Mouse (Mus musculus): ENCODE data around the gene Sox1. TPM values are rescaled to one million over a fixed set of nuclear protein-coding genes. Genes with fewer than 3 reads are reported as not detected.
A peak's percentile ranks its signal among the peaks of the same experiment; 100 is the strongest.

Gene Sox1
- polyA plus RNA-seq, 1 experiment: 6.8 TPM

DNA sequence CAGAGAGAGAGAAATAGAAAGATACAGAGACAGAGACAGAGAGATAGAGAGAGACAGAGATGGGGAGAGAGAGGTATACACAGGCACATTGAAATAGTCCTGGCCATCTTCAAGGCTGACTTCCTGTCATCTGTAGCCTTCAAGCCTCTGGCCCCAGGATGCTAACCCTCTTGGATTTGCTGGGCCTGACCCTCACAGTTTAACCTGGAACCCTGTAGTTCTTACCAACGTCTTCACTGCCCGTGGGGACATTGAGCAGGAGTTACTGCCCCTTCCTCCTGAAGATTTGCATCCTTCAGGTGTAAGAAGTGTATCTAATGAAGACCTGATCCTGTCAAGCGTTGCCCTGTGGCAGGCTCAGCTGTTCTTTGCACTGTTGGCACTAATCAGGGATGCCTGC lies 14.0 kb upstream of the Sox1 start:
- H3K27ac ChIP-seq (ENCODE audit: insufficient read depth, low read length): no peak overlapping the region
- H3K4me3 ChIP-seq (ENCODE audit: insufficient read depth, low read length): no peak overlapping the region
- H3K4me1 ChIP-seq (ENCODE audit: control insufficient read depth, insufficient read depth, low read length): no peaks in the 10 kb centered on the region
- TF ChIP-seq CTCF (IDR thresholded peaks at IDR 0.05; ENCODE audit: extremely low read depth, insufficient read depth, low read length) (no peak), POLR2A (IDR thresholded peaks at IDR 0.05; ENCODE audit: extremely low read depth, insufficient read depth, low read length) (no peak)

DNA sequence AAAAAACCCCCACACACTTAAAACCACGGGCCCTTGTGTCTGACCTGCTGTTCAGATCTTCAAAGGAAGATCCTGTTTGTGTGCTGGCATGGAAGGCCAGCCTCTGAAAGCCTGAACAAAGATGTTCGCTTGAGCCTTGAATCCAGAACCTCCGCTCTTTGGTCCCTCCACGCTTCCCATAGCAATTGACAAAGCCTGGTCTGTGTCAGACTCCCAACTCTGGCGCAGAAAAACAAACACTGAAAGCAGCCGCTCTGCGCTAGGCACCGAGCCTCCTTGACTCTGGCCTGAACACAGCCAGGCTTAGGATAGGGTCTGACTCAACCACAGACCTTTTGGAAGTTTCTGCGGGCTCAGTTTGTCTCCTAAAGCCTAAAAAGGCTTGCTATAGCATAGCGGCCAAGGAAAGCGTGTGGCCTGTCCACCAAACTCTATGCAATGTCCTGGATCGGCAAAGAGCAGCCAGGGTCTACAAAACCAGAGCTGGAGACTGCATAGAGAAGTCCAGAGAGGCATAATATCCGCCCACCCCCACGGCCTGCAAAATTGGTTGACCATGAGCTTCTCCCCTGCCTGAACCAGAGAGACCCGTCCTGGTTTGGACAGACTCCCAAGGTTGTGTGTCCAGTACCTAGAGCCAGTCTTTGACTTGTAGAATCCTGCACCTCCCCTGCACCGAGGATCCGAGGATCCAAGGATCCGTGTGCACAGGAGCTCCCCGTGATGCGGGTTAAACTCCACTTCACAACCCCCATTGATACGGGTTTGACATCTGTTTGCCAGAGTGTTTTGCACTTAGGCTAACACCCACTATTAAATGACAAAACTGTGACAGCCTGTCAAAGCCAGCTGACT lies 12.2 kb upstream of the Sox1 start:
- Histone ChIP-seq H3K27ac (ENCODE audit: insufficient read depth, low read length) (no peak overlapping the region), H3K4me1 (ENCODE audit: control insufficient read depth, insufficient read depth, low read length) (no peaks in the 10 kb centered on the region), H3K4me3 (ENCODE audit: insufficient read depth, low read length) (no peak overlapping the region)
- TF ChIP-seq CTCF (IDR thresholded peaks at IDR 0.05; ENCODE audit: extremely low read depth, insufficient read depth, low read length) (no peak), POLR2A (IDR thresholded peaks at IDR 0.05; ENCODE audit: extremely low read depth, insufficient read depth, low read length) (no peak)

GRCm38 (mm10) chr8:12383979-12384890 lies 10.9 kb upstream of the Sox1 start:
- no peak overlapping the region for H3K27ac ChIP-seq (ENCODE audit: insufficient read depth, low read length)

GRCm38 (mm10) chr8:12384996-12385685 lies 10.0 kb upstream of the Sox1 start:
- Histone ChIP-seq H3K4me1 (ENCODE audit: control insufficient read depth, insufficient read depth, low read length) (no peaks in the 10 kb centered on the region), H3K4me3 (ENCODE audit: insufficient read depth, low read length) (peak overlapping the region; percentile 28), H3K27ac (ENCODE audit: insufficient read depth, low read length) (no peak overlapping the region)
- TF ChIP-seq CTCF (IDR thresholded peaks at IDR 0.05; ENCODE audit: extremely low read depth, insufficient read depth, low read length) (no peak), POLR2A (IDR thresholded peaks at IDR 0.05; ENCODE audit: extremely low read depth, insufficient read depth, low read length) (no peak)

More at GRCm38 (mm10) chr8:12383979-12384890, 10.9 kb upstream of the Sox1 start:
- Histone ChIP-seq H3K4me3 (ENCODE audit: insufficient read depth, low read length) (peak overlapping the region; percentile 28; the same call in 1 of the 2 replicates), H3K4me1 (ENCODE audit: control insufficient read depth, insufficient read depth, low read length) (no peaks in the 10 kb centered on the region)
- no peak for TF ChIP-seq POLR2A (IDR thresholded peaks at IDR 0.05; ENCODE audit: extremely low read depth, insufficient read depth, low read length)
- TF ChIP-seq CTCF (IDR thresholded peaks at IDR 0.05; ENCODE audit: extremely low read depth, insufficient read depth, low read length): no peak

DNA sequence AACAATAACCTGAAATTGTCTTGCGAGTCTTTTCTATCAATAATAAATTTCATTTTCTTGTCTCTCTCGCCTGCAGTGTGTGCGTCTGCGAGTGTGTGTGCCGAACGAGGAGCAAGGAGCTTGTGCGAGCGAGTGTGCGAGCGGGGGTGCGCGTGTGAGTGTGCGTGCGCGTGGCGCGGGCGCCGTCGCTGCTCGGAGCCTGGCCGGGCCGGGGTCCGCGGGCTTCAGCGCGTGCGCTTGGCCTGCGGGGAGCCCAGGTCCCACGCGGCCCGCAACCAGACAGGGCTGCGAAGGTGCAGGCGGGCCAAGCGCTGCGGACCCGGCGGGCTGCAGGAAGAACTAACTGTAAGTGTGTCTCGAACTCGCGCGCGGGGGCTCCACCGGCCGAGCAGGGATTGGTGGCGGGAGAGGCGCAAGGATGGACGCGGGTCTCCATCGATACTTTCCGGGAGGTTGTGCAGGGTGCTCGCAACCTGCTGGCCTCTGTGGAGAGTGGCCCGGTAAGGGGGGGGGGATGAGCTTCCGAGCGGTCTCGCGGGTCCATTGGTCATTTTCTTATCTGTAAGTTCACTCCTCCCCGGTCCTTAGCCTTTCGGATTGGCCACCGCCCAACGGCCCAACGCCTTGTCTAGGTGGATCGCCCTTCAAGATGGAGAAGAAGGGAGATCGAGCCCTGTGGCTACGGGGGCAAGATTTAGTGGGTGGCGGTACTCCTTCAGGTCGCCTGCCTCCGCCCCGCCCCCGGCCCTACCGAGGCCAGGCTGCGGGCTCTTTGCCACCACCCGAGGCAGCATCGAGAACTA lies 9.2 kb upstream of the Sox1 start:
- H3K4me1 ChIP-seq (ENCODE audit: control insufficient read depth, insufficient read depth, low read length): no peaks in the 10 kb centered on the region
- H3K27ac ChIP-seq (ENCODE audit: insufficient read depth, low read length): peak overlapping the region; percentile 67; the same call in 1 of the 2 replicates

DNA sequence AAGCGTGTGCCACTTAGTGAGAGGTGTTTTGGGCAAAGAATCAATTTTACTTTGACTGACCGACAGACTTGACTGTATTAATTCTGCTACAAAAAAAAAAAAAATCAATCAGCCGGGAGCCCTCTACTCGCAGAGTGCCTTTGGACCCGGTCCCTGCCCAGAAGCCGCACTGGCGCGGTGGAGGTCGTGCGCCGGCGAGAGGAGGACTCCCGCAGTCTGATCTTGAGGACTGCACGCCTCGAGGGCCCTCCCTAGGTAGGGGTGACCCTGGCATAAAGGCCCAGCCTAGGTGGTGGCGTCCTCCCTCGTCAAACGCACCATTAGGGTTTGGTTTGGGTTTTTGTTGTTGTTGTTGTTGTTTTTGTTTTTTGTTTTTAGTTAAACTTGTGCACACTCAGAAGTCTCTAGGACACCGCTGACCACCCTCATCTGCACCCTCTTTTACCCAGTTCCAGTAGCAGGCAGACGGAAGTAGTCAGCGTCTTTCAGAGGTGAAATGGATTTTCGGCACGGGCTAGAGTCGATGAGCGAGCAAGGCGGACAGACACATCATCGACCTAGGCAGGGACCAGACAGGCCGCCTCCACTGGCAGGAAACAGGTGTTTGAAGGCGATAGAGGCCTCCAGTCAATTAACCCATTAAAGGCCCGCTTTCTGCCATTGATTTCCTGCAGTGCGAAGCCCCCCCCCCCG lies 8.4 kb upstream of the Sox1 start:
- 0 out of 2 replicates have a peak overlapping the region, but pooled peaks have one; percentile 67 for H3K27ac ChIP-seq (ENCODE audit: insufficient read depth, low read length)
- TF ChIP-seq CTCF (IDR thresholded peaks at IDR 0.05; ENCODE audit: extremely low read depth, insufficient read depth, low read length) (no peak), POLR2A (IDR thresholded peaks at IDR 0.05; ENCODE audit: extremely low read depth, insufficient read depth, low read length) (no peak)
- H3K4me3 ChIP-seq (ENCODE audit: insufficient read depth, low read length): peak overlapping the region; percentile 28; the same call in 1 of the 2 replicates
- no peaks in the 10 kb centered on the region for H3K4me1 ChIP-seq (ENCODE audit: control insufficient read depth, insufficient read depth, low read length)

More for the DNA sequence above, 9.2 kb upstream of the Sox1 start:
- peak overlapping the region; percentile 28 for H3K4me3 ChIP-seq (ENCODE audit: insufficient read depth, low read length)
- no peak for TF ChIP-seq POLR2A (IDR thresholded peaks at IDR 0.05; ENCODE audit: extremely low read depth, insufficient read depth, low read length)
- no peak for TF ChIP-seq CTCF (IDR thresholded peaks at IDR 0.05; ENCODE audit: extremely low read depth, insufficient read depth, low read length)

DNA sequence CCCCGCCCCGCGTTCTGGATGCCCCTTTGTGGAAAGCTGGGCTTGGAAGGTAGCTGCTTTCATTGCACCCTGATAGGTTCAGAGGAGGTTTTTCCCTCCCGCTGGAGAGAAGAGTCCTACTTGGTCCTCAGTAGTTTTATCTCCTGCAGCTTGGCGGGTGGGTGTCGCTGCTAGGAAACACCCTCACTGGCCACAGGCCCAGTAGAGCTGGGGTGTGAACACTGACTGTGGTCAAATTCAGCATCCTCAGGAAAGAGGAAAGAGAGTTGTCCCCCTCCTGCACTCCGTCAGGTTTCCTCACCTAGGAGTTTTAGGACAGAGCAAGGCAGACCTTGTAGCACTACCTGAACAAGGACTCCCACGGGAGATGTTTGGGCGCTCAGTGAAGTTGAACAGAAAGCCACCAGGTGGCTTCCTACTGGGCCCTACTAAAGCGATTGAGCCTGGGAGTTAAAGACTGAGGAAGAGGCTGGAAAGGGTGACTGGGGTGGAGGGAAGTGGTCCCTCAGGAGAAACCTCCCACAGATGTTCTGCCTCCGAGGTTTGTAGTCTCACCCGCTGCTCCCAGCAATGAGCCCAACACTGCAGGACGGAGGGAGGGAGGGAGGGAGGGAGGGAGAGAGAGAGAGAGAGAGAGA lies 7.8 kb upstream of the Sox1 start:
- Histone ChIP-seq H3K4me1 (ENCODE audit: control insufficient read depth, insufficient read depth, low read length) (no peaks in the 10 kb centered on the region), H3K27ac (ENCODE audit: insufficient read depth, low read length) (no peak overlapping the region), H3K4me3 (ENCODE audit: insufficient read depth, low read length) (no peak overlapping the region)
- TF ChIP-seq CTCF (IDR thresholded peaks at IDR 0.05; ENCODE audit: extremely low read depth, insufficient read depth, low read length): no peak
- TF ChIP-seq POLR2A (IDR thresholded peaks at IDR 0.05; ENCODE audit: extremely low read depth, insufficient read depth, low read length): no peak

- no peak overlapping the region for H3K27ac ChIP-seq (ENCODE audit: insufficient read depth, low read length)
- TF ChIP-seq CTCF (IDR thresholded peaks at IDR 0.05; ENCODE audit: extremely low read depth, insufficient read depth, low read length) (no peak), POLR2A (IDR thresholded peaks at IDR 0.05; ENCODE audit: extremely low read depth, insufficient read depth, low read length) (no peak)
Observed at GRCm38 (mm10) chr8:12387901-12388300, 7.2 kb upstream of the Sox1 start.

More at GRCm38 (mm10) chr8:12387901-12388300, 7.2 kb upstream of the Sox1 start:
- no peaks in the 10 kb centered on the region for H3K4me1 ChIP-seq (ENCODE audit: control insufficient read depth, insufficient read depth, low read length)
- H3K4me3 ChIP-seq (ENCODE audit: insufficient read depth, low read length): no peak overlapping the region
